ENCODE assay signal across 22 mouse cellular contexts in genomic region chr13:83520807-83521206, GRCm38 (mm10).
"Had no signal": no experiment of that assay in that cellular context is flagged by ENCODE, and none has a peak within 500 bp of the region (broad histone marks: within the 10 kb centered on the region; RNA-seq: fewer than 3 reads in every experiment).

No protein-coding gene starts in this region.

- H3K4me3 ChIP-seq: layer of hippocampus, adult 2 months; limb, embryonic 12.5 days; limb, embryonic 15.5 days; liver, embryonic 12.5 days; liver, embryonic 15.5 days; lung, embryonic 15.5 days; megakaryocyte, embryonic 14.5 days; midbrain, embryonic 10.5 days; midbrain, embryonic 15.5 days; neural tube, embryonic 12.5 days; neural tube, embryonic 15.5 days; stomach, embryonic 15.5 days had no signal

- H3K27ac ChIP-seq: kidney, postnatal 0 days; layer of hippocampus, adult 2 months; limb, embryonic 12.5 days; limb, embryonic 15.5 days; liver, embryonic 12.5 days; liver, embryonic 15.5 days; lung, embryonic 15.5 days; midbrain, embryonic 10.5 days; midbrain, embryonic 15.5 days; neural tube, embryonic 12.5 days; neural tube, embryonic 15.5 days; stomach, embryonic 15.5 days had no signal

- DNase-seq: kidney, adult 18-20 months; kidney, postnatal 25 days; layer of hippocampus, adult 9-11 months; left cerebral cortex, postnatal 4 days; lung, adult 18-20 months; lung, postnatal 10 days; lung, postnatal 36 days; right cerebral cortex, postnatal 25 days; thymus, postnatal 25 days had no signal

- H3K4me1 ChIP-seq: limb, embryonic 12.5 days; lung, embryonic 15.5 days; neural tube, embryonic 12.5 days; stomach, embryonic 15.5 days had no signal
